In genomic region chr4:59765385-59766005, GRCm38 (mm10) we compare ENCODE assay signal across 8 mouse cellular contexts. TPM values are rescaled to one million over a fixed set of nuclear protein-coding genes. Genes with fewer than 3 reads are reported as not detected.
A peak's percentile ranks its signal among the peaks of the same experiment; 100 is the strongest.
DNase-seq lines count a peak whose midpoint lies in the region; ATAC-seq lines count a peak whose summit lies in the region.

No protein-coding gene starts in this region.

- peak overlapping the region; percentile 13 for H3K4me2 ChIP-seq in hindbrain, embryonic 15.5 days

- peaks cover 7% of the 10 kb centered on the region for H3K36me3 ChIP-seq in hindbrain, embryonic 15.5 days
- peaks cover 24% of the 10 kb centered on the region for H3K36me3 ChIP-seq in midbrain, embryonic 10.5 days

- peak; percentile 63; the same call in 1 of the 2 replicates for ATAC-seq in hindbrain, embryonic 15.5 days (ENCODE audit: low FRiP score, low read depth)

- peak; percentile 27 for DNase-seq in R1 (ENCODE audit: low read depth, low spot score)
- peak; percentile 49 for DNase-seq in embryo, embryonic 11 days
- DNase-seq in midbrain, embryonic 10.5 days (ENCODE audit: low spot score) = no peak
- no peak for DNase-seq in gastrocnemius, postnatal 10 days
- no peak for DNase-seq in ovary, postnatal 14 days (ENCODE audit: low spot score)
- no peak for DNase-seq in cerebellum, postnatal 25 days
- no peak for DNase-seq in frontal cortex, postnatal 25 days (ENCODE audit: low spot score in 2 of 2)

- no peaks in the 10 kb centered on the region for H3K27me3 ChIP-seq in hindbrain, embryonic 15.5 days
- H3K27me3 ChIP-seq in midbrain, embryonic 10.5 days (ENCODE audit: low read depth, poor library complexity, severe bottlenecking) = no peaks in the 10 kb centered on the region

- peaks cover 16% of the 10 kb centered on the region for H3K4me1 ChIP-seq in hindbrain, embryonic 15.5 days (replicated peaks)
- H3K4me1 ChIP-seq in midbrain, embryonic 10.5 days = peaks cover 17% of the 10 kb centered on the region

- peak overlapping the region; percentile 23 for H3K27ac ChIP-seq in hindbrain, embryonic 15.5 days (replicated peaks)
- 0 out of 2 replicates have a peak overlapping the region, but pooled peaks have one; percentile 13 for H3K27ac ChIP-seq in midbrain, embryonic 10.5 days (replicated peaks)

- no peaks in the 10 kb centered on the region for H3K9me3 ChIP-seq in hindbrain, embryonic 15.5 days
- no peaks in the 10 kb centered on the region for H3K9me3 ChIP-seq in midbrain, embryonic 10.5 days (replicated peaks)

- H3K4me3 ChIP-seq in hindbrain, embryonic 15.5 days = no peak overlapping the region
- H3K4me3 ChIP-seq in midbrain, embryonic 10.5 days = no peak overlapping the region

- WGBS in hindbrain, embryonic 15.5 days = 17% methylated on average over 7 of the region's 7 CpGs
- 47% methylated on average over 7 of the region's 7 CpGs for WGBS in midbrain, embryonic 10.5 days

- H3K9ac ChIP-seq in hindbrain, embryonic 15.5 days = no peak overlapping the region

RNA-seq across cellular contexts. Expression of gene Inip, which starts 35.9 kb away (rescaled TPM):
- polyA plus RNA-seq in hindbrain, embryonic 15.5 days (2015; fragmentation: Nextera tagmentation; extraction: Ambion mirVana) = 53.3 and 53.8 TPM in 2 replicates
- polyA plus RNA-seq in midbrain, embryonic 10.5 days (2016; fragmentation: Nextera tagmentation; extraction: Ambion mirVana) = 107 and 110 TPM in 2 replicates
- 1 to 10 TPM; 4.9 to 7.1 TPM for total RNA-seq in gastrocnemius, postnatal 10 days (2021)

RNA-seq across cellular contexts. Expression of gene Snx30, which starts 40.1 kb away (rescaled TPM):
- polyA plus RNA-seq in hindbrain, embryonic 15.5 days (2015; fragmentation: Nextera tagmentation; extraction: Ambion mirVana) = 18.3 TPM in 2 replicates
- 8.8 and 9.5 TPM in 2 replicates for polyA plus RNA-seq in midbrain, embryonic 10.5 days (2016; fragmentation: Nextera tagmentation; extraction: Ambion mirVana)
- 10 to 100 TPM in 1 of 2 experiments, 1 to 10 TPM in 1; 5.9 to 10.8 TPM for total RNA-seq in gastrocnemius, postnatal 10 days (2021)

Comparison
In these comparisons a context has a peak if more than half of its experiments do, and no peak if none do; other contexts are left out.
1. DNase-seq: peak in R1 (single experiment) and embryo, embryonic 11 days (single experiment); none in midbrain, embryonic 10.5 days (single experiment), gastrocnemius, postnatal 10 days (single experiment), ovary, postnatal 14 days (single experiment), cerebellum, postnatal 25 days (0 of 2) and frontal cortex, postnatal 25 days (0 of 2).